Mouse (Mus musculus): ENCODE measurements around the gene Ahcyl1. TPM values are rescaled to one million over a fixed set of nuclear protein-coding genes. Genes with fewer than 3 reads are reported as not detected.

The Ahcyl1 gene
- polyA plus RNA-seq, 1 experiment from 2014 or later: 73.5 TPM

DNA sequence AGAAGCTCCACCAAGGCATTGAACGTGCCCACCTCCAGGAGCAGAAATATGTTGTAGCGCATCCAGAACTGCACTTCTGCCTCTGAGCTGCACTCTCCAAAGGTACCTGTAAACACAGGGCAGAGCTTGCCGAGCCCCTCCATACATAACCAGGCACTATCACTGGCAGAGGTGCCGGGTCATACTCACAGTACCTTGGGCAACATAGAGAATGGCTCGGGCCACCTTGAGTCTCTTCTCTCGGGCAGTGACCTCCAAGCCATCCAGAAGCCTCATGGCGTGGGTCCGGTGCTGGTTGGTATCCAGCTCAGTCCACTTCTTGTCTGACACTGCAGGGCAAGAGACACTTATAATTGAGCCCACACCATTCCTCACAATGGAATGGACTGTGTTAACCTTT lies 69.6 kb downstream of the Ahcyl1 start:
- WGBS: 93% methylated on average over 8 of the region's 8 CpGs

DNA sequence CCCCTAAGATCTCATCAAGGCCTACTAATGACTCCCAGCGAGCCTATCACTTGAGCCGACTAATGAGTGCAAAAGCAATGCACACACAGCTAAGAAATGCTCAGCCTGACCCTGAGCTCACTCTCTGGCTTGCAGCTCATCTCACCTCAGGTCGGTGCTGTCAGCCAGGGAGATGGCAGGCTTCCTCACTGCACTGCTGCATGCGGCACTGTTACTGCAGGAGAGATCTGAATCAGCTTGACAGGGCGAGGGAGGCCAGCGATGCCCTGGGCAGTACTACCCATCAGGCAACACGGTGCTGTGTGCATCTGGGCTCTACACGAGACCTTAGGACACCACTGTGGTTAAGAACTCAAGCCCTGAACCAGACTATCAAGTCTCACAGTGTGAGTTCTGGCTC lies 70.8 kb downstream of the Ahcyl1 start:
- H3K9me3 ChIP-seq: no peaks in the 10 kb centered on the region
- no peak overlapping the region for H3K4me2 ChIP-seq
- no peaks in the 10 kb centered on the region for H3K27me3 ChIP-seq (replicated peaks)
- H3K4me3 ChIP-seq (replicated peaks): no peak overlapping the region
- H3K4me1 ChIP-seq: peaks cover 6% of the 10 kb centered on the region
- H3K27ac ChIP-seq: no peak overlapping the region
- no peak for ATAC-seq (ENCODE audit: insufficient read depth, low FRiP score, low read depth)
- peaks cover 65% of the 10 kb centered on the region for H3K36me3 ChIP-seq
- 89% methylated on average over 8 of the region's 8 CpGs for WGBS
- no peak overlapping the region for H3K9ac ChIP-seq

More for the DNA sequence above, 69.6 kb downstream of the Ahcyl1 start:
- H3K9ac ChIP-seq: no peak overlapping the region
- H3K27me3 ChIP-seq (replicated peaks): no peaks in the 10 kb centered on the region
- no peaks in the 10 kb centered on the region for H3K9me3 ChIP-seq
- H3K4me2 ChIP-seq: no peak overlapping the region
- peaks cover 7% of the 10 kb centered on the region for H3K4me1 ChIP-seq
- H3K27ac ChIP-seq: no peak overlapping the region
- ATAC-seq (ENCODE audit: insufficient read depth, low FRiP score, low read depth): no peak
- no peak overlapping the region for H3K4me3 ChIP-seq (replicated peaks)
- peaks cover 54% of the 10 kb centered on the region for H3K36me3 ChIP-seq

DNA sequence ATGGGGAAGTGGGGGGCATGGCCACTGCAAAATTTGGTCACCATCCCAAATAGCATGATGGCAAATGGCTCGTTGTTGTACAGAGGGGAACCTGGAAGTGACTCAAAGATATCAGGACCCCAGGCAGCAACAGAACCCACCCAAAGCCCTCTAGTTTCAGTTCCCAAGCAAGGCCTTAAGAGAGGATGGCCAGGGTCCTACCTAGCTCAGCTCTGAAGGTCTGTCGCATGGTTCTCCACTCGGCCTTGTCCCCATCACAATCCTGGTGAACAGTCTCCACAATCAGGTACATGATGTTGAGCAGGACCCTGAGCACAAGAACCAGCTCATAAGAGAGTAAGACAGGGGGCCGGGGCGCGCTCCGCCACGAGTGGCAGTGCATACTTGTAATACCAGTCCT lies 71.9 kb downstream of the Ahcyl1 start:
- Histone ChIP-seq H3K27ac (no peak overlapping the region), H3K9ac (no peak overlapping the region), H3K4me1 (no peaks in the 10 kb centered on the region), H3K27me3 (replicated peaks) (no peaks in the 10 kb centered on the region), H3K4me2 (no peak overlapping the region), H3K36me3 (peaks cover 72% of the 10 kb centered on the region), H3K4me3 (replicated peaks) (no peak overlapping the region), H3K9me3 (no peaks in the 10 kb centered on the region)
- no peak for ATAC-seq (ENCODE audit: insufficient read depth, low FRiP score, low read depth)
- 95% methylated on average over 8 of the region's 8 CpGs for WGBS

DNA sequence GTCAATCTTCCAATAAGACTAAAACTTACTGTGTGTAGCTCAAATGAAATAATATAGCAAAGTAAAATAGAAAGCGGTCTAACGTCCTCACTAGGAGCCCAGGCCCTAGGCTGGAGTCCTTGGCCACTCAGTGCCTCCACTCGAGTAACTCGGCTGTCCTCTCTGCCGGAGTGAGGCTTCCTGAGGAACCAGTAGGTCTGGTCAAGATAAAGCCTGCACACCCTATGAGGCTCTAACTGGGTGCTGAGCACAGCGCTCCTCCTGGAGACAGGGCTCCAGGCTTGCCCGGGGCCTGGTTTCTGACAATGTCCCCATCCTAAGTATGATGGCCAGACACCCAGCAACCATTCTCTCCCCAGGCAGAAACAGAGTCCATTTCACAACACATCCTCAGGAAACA lies 73.8 kb downstream of the Ahcyl1 start:
- WGBS: 92% methylated on average over 7 of the region's 7 CpGs
- no peak for ATAC-seq (ENCODE audit: insufficient read depth, low FRiP score, low read depth)
- peaks cover 84% of the 10 kb centered on the region for H3K36me3 ChIP-seq

DNA sequence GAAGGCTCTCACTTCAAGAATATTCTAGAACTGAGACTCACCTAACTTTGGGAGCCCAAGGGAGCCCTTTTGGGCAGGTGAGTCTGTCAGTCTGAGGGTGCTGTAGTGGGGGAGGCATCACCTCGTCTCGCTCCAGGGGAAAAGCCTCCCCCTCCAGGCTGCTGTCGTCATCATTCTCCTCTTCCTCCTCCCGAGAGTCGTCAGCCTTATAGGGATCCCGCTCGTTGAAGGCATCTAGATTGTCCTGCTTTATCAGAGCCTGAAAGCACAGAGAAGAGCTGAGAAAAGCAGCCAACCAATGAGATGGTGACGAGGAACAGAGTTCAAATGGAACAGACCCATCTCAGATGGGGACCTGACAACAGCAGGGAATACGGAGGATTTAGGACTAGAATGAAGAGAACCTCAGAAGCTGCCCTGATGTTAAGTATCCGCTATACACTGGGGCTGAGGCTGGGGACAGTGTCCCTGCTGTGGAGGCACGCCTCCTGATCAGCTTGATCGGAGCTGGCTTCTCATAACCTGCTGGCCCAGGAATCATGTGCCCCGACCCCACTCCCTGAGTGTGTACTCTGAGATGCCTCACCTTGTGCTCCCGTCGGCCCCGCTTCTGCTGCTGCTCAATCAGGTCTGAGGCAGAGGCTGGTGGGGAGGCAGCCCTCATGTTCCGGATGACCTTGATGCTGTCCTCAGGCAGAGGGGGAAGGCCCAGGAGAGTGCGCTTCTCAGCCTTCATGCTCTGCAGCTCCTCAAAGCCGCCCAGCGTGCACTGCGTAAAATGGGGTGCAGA lies 74.9 kb downstream of the Ahcyl1 start:
- peaks cover 85% of the 10 kb centered on the region for H3K36me3 ChIP-seq
- no peak overlapping the region for H3K4me3 ChIP-seq (replicated peaks)
- no peaks in the 10 kb centered on the region for H3K9me3 ChIP-seq
- 92% methylated on average over 21 of the region's 21 CpGs for WGBS
- ATAC-seq (ENCODE audit: insufficient read depth, low FRiP score, low read depth): no peak
- H3K9ac ChIP-seq: no peak overlapping the region
- H3K4me1 ChIP-seq: no peaks in the 10 kb centered on the region
- H3K27ac ChIP-seq: no peak overlapping the region
- H3K27me3 ChIP-seq (replicated peaks): no peaks in the 10 kb centered on the region
- H3K4me2 ChIP-seq: no peak overlapping the region

More for the DNA sequence above, 73.8 kb downstream of the Ahcyl1 start:
- no peak overlapping the region for H3K27ac ChIP-seq
- H3K9me3 ChIP-seq: no peaks in the 10 kb centered on the region
- H3K27me3 ChIP-seq (replicated peaks): no peaks in the 10 kb centered on the region
- H3K4me3 ChIP-seq (replicated peaks): no peak overlapping the region
- H3K9ac ChIP-seq: no peak overlapping the region
- no peak overlapping the region for H3K4me2 ChIP-seq
- H3K4me1 ChIP-seq: no peaks in the 10 kb centered on the region

DNA sequence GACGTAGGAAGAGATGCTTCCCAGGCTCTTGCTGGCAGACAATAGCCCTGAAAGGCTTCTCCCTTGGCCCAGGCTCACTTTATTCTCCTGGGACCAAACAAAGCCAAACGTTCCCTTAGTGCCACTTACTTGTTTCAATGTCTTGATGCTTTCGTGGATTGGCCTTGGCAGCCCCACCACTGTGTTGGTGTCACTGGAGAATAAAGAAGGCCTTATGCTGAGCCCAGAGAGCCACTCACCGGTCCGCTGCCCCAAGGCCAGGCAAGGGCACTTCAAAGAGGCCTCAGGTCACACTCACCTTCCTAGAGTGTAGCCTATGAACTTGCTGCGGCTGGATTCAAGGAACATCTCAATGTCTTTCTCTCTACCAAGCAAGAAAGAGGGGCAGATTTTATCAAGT lies 76.4 kb downstream of the Ahcyl1 start:
- Histone ChIP-seq H3K9me3 (no peaks in the 10 kb centered on the region), H3K27ac (no peak overlapping the region), H3K9ac (no peak overlapping the region), H3K4me2 (no peak overlapping the region), H3K36me3 (peaks cover 74% of the 10 kb centered on the region), H3K27me3 (replicated peaks) (no peaks in the 10 kb centered on the region), H3K4me1 (no peaks in the 10 kb centered on the region), H3K4me3 (replicated peaks) (no peak overlapping the region)
- WGBS: 90% methylated on average over 6 of the region's 6 CpGs
- no peak for ATAC-seq (ENCODE audit: insufficient read depth, low FRiP score, low read depth)

DNA sequence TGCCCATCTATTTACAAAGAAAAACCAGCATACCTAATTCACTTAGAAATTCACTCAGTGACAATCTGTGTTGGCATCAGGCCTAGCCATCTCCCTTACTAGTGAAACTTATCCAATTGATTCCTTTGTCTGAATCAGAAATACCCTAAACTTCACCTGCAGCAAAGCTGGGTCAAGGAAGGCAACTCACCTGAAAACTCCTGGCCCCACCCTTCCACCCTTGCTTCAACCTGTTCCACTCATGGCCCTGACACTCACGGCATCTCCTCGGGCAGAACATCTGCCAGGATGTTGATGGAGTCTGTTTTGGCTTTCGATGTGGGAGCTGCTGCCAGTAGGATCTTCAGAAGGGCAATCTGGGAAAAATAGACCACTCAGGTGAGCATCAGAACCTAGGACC lies 78.6 kb downstream of the Ahcyl1 start:
- H3K36me3 ChIP-seq: peaks cover 73% of the 10 kb centered on the region
- H3K9me3 ChIP-seq: no peaks in the 10 kb centered on the region
- no peaks in the 10 kb centered on the region for H3K4me1 ChIP-seq
- 92% methylated on average over 3 of the region's 3 CpGs for WGBS
- no peak overlapping the region for H3K9ac ChIP-seq
- no peak overlapping the region for H3K4me2 ChIP-seq
- no peak for ATAC-seq (ENCODE audit: insufficient read depth, low FRiP score, low read depth)
- no peak overlapping the region for H3K4me3 ChIP-seq (replicated peaks)
- H3K27me3 ChIP-seq (replicated peaks): no peaks in the 10 kb centered on the region
- H3K27ac ChIP-seq: no peak overlapping the region

Other genes with a start within 250 kb of the Ahcyl1 start
- 0.10 TPM in 1 of 2 replicates, not detected in the other for gene Kcnc4, start 237.0 kb downstream of the Ahcyl1 start, polyA plus RNA-seq (2015; fragmentation: Nextera tagmentation; extraction: Ambion mirVana)
- gene Slc6a17, start 178.5 kb downstream of the Ahcyl1 start, polyA plus RNA-seq (2015; fragmentation: Nextera tagmentation; extraction: Ambion mirVana): 2.8 and 4.0 TPM in 2 replicates
- gene Ubl4b, start 141.5 kb downstream of the Ahcyl1 start, polyA plus RNA-seq (2015; fragmentation: Nextera tagmentation; extraction: Ambion mirVana): not detected in 2 replicates
- not detected in 2 replicates for gene Alx3, start 101.5 kb downstream of the Ahcyl1 start, polyA plus RNA-seq (2015; fragmentation: Nextera tagmentation; extraction: Ambion mirVana)
- not detected in 2 replicates for gene Gm10961, start 65.2 kb downstream of the Ahcyl1 start, polyA plus RNA-seq (2015; fragmentation: Nextera tagmentation; extraction: Ambion mirVana)
- gene Strip1, start 64.9 kb downstream of the Ahcyl1 start, polyA plus RNA-seq (2015; fragmentation: Nextera tagmentation; extraction: Ambion mirVana): 37.9 and 41.1 TPM in 2 replicates
- gene Csf1, start 63.9 kb upstream of the Ahcyl1 start, polyA plus RNA-seq (2015; fragmentation: Nextera tagmentation; extraction: Ambion mirVana): 14.7 and 15.4 TPM in 2 replicates
- 34.9 and 49.0 TPM in 2 replicates for gene Eps8l3, start 180.7 kb upstream of the Ahcyl1 start, polyA plus RNA-seq (2015; fragmentation: Nextera tagmentation; extraction: Ambion mirVana)
- 149 and 159 TPM in 2 replicates for gene Gstm5, start 199.3 kb upstream of the Ahcyl1 start, polyA plus RNA-seq (2015; fragmentation: Nextera tagmentation; extraction: Ambion mirVana)
- 27.1 and 34.6 TPM in 2 replicates for gene Gstm7, start 235.3 kb upstream of the Ahcyl1 start, polyA plus RNA-seq (2015; fragmentation: Nextera tagmentation; extraction: Ambion mirVana)
- 9.3 and 12.4 TPM in 2 replicates for gene Gstm6, start 247.2 kb upstream of the Ahcyl1 start, polyA plus RNA-seq (2015; fragmentation: Nextera tagmentation; extraction: Ambion mirVana)